Mouse (Mus musculus) central nervous system, embryonic 14 days (tissue): ENCODE data around the gene Efcab5. TPM values are rescaled to one million over a fixed set of nuclear protein-coding genes. Genes with fewer than 3 reads are reported as not detected.

Experiments used
- polyA plus RNA-seq: library from polyadenylated mRNA; depleted of rRNA; stranded (reverse); fragments of >200 nt; gene quantifications from 2 replicates; pipeline ENCODE4 v1.2.3, GENCODE M21; 2012; rRNA removed

Gene Efcab5
- 1.8 and 2.3 TPM in 2 replicates for polyA plus RNA-seq

GRCm38 (mm10) chr11:77188868-77189267, at the start of gene Efcab5:
Gene Efcab5, minus strand, starts transcription at chr11:77188968.

GRCm38 (mm10) chr11:77215951-77216760, 27.4 kb upstream of the Efcab5 start, which contains the start of gene Ssh2:
Gene Ssh2, plus strand, starts transcription at chr11:77216287.

GRCm38 (mm10) chr11:77078273-77079134, 110.3 kb downstream of the Efcab5 start, which contains the start of gene Nsrp1:
Gene Nsrp1, minus strand, starts transcription at chr11:77078435.

Other genes starting within 250 kb of the Efcab5 start
- 4.0 and 6.3 TPM in 2 replicates for gene Slc6a4, start 190.4 kb downstream of the Efcab5 start, polyA plus RNA-seq
- 10.7 and 12.1 TPM in 2 replicates for gene Nsrp1, start 110.5 kb downstream of the Efcab5 start, polyA plus RNA-seq
- gene Ssh2, start 27.3 kb upstream of the Efcab5 start, polyA plus RNA-seq = 18.9 and 20.1 TPM in 2 replicates